8 mouse cellular contexts compared by ENCODE assay signal in the genomic region with DNA sequence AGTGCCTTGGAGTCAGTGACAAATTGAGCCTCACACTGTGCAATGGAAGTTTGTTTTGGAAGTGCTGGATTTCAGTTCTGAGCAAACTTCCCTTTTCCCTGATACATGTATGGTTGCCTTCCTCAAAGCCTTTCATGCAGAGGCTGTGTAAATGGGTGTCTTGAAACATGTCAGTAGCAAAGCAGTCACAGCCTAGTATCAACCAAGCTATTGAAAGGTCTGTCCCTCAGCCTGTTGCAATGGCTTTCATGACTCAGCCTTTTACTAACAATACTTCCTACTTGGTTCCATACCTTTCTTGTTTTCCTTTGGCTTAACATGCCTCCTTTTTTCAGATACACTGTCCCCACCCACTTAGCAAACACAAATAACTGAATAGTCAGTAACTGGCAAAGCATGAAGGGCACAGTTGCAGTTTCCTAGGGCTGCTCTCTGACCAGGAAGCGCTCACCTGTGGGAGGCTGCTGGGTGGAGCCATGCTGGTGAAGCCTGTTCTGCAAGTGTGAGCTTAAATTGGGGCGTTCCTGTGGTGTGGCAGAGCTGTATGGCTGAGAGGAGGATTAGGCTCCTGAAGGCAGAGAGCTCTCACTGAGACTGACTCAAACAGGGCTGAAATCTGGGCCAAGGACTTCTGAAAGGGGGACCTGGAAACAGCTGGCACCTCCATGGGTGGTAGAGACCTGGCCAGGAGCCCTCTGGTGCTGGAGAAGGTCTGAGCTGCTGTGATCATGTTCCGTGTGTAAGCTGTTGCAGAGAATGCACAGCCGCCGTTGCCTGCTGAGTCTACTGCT.
DNase-seq lines count a peak whose midpoint lies in the region; ATAC-seq lines count a peak whose summit lies in the region.

No protein-coding gene starts in this region.

- no peak overlapping the region for H3K4me3 ChIP-seq in midbrain, embryonic 11.5 days (ENCODE audit: low read depth, low read length)
- no peak overlapping the region for H3K4me3 ChIP-seq in midbrain, embryonic 10.5 days
- no peak overlapping the region for H3K4me3 ChIP-seq in hindbrain, embryonic 14.5 days (replicated peaks; ENCODE audit: low read length)

- H3K9me3 ChIP-seq in midbrain, embryonic 11.5 days (ENCODE audit: control insufficient read depth, low read length): no peaks in the 10 kb centered on the region
- H3K9me3 ChIP-seq in midbrain, embryonic 10.5 days (replicated peaks): no peaks in the 10 kb centered on the region
- H3K9me3 ChIP-seq in hindbrain, embryonic 14.5 days (ENCODE audit: control insufficient read depth, low read length): no peaks in the 10 kb centered on the region

- H3K4me1 ChIP-seq in midbrain, embryonic 11.5 days (ENCODE audit: control insufficient read depth, insufficient read depth, low read length): peaks cover 4% of the 10 kb centered on the region; the same call in 1 of the 2 replicates
- peaks cover 24% of the 10 kb centered on the region for H3K4me1 ChIP-seq in midbrain, embryonic 10.5 days
- H3K4me1 ChIP-seq in hindbrain, embryonic 14.5 days (replicated peaks; ENCODE audit: control insufficient read depth, insufficient read depth, low read length): 0 out of 2 replicates have a peak, but pooled peaks cover 6% of the 10 kb centered on the region

- H3K27ac ChIP-seq in midbrain, embryonic 11.5 days (ENCODE audit: low read depth, low read length): no peak overlapping the region
- no peak overlapping the region for H3K27ac ChIP-seq in midbrain, embryonic 10.5 days (replicated peaks)
- no peak overlapping the region for H3K27ac ChIP-seq in hindbrain, embryonic 14.5 days

- H3K4me2 ChIP-seq in midbrain, embryonic 11.5 days: no peak overlapping the region
- no peak overlapping the region for H3K4me2 ChIP-seq in hindbrain, embryonic 14.5 days (replicated peaks)

- no peaks in the 10 kb centered on the region for H3K36me3 ChIP-seq in midbrain, embryonic 11.5 days (ENCODE audit: control insufficient read depth, insufficient read depth, low read length)
- H3K36me3 ChIP-seq in midbrain, embryonic 10.5 days: no peaks in the 10 kb centered on the region
- no peaks in the 10 kb centered on the region for H3K36me3 ChIP-seq in hindbrain, embryonic 14.5 days (replicated peaks; ENCODE audit: control insufficient read depth, insufficient read depth)

- DNase-seq in midbrain, embryonic 11.5 days (ENCODE audit: low spot score, missing footprints): no peak
- no peak for DNase-seq in midbrain, embryonic 10.5 days (ENCODE audit: low spot score)
- peak; percentile 83 to 92 for DNase-seq in cerebellum, postnatal 10 days
- DNase-seq in hindbrain, embryonic 14.5 days (ENCODE audit: low spot score): no peak
- peak; percentile 85 for DNase-seq in left cerebral cortex, postnatal 4 days
- peak; percentile 42 for DNase-seq in ovary, postnatal 36 days (ENCODE audit: low spot score)
- DNase-seq in layer of hippocampus, postnatal 14 days (ENCODE audit: low spot score in 2 of 2): no peak
- no peak for DNase-seq in thymus, postnatal 25 days

- no peaks in the 10 kb centered on the region for H3K27me3 ChIP-seq in midbrain, embryonic 11.5 days (ENCODE audit: control insufficient read depth, insufficient read depth, low read length)
- H3K27me3 ChIP-seq in midbrain, embryonic 10.5 days (ENCODE audit: low read depth, poor library complexity, severe bottlenecking): no peaks in the 10 kb centered on the region
- H3K27me3 ChIP-seq in hindbrain, embryonic 14.5 days (ENCODE audit: control insufficient read depth, insufficient read depth, low read length): no peaks in the 10 kb centered on the region

- 23% methylated on average over 5 of the region's 5 CpGs for WGBS in midbrain, embryonic 11.5 days
- 30% methylated on average over 5 of the region's 5 CpGs for WGBS in midbrain, embryonic 10.5 days
- WGBS in hindbrain, embryonic 14.5 days: 40% methylated on average over 5 of the region's 5 CpGs

- intact Hi-C loops in left cerebral cortex, postnatal 4 days (cut with DNase I): no loop called here

- ATAC-seq in midbrain, embryonic 11.5 days (ENCODE audit: low FRiP score): no peak
- ATAC-seq in hindbrain, embryonic 14.5 days (ENCODE audit: low FRiP score): 0 out of 2 replicates have a peak, but pooled peaks have one; percentile 51

- H3K9ac ChIP-seq in midbrain, embryonic 11.5 days (ENCODE audit: low read length): 0 out of 2 replicates have a peak overlapping the region, but pooled peaks have one; percentile 16
- no peak overlapping the region for H3K9ac ChIP-seq in hindbrain, embryonic 14.5 days

Comparison
In these comparisons a context has a peak if more than half of its experiments do, and no peak if none do; other contexts are left out.
1. DNase-seq: peak in cerebellum, postnatal 10 days (2 of 2), left cerebral cortex, postnatal 4 days (single experiment) and ovary, postnatal 36 days (single experiment); none in midbrain, embryonic 11.5 days (single experiment), midbrain, embryonic 10.5 days (single experiment), hindbrain, embryonic 14.5 days (single experiment), layer of hippocampus, postnatal 14 days (0 of 2) and thymus, postnatal 25 days (single experiment).